Mouse (Mus musculus): Measurements from ENCODE around the gene Brsk2.
"Not testable (repeated sequence)": the region's sequence is repeated elsewhere in the genome, so short reads cannot be mapped to it uniquely, and the experiment has no call there.

Gene Brsk2

DNA sequence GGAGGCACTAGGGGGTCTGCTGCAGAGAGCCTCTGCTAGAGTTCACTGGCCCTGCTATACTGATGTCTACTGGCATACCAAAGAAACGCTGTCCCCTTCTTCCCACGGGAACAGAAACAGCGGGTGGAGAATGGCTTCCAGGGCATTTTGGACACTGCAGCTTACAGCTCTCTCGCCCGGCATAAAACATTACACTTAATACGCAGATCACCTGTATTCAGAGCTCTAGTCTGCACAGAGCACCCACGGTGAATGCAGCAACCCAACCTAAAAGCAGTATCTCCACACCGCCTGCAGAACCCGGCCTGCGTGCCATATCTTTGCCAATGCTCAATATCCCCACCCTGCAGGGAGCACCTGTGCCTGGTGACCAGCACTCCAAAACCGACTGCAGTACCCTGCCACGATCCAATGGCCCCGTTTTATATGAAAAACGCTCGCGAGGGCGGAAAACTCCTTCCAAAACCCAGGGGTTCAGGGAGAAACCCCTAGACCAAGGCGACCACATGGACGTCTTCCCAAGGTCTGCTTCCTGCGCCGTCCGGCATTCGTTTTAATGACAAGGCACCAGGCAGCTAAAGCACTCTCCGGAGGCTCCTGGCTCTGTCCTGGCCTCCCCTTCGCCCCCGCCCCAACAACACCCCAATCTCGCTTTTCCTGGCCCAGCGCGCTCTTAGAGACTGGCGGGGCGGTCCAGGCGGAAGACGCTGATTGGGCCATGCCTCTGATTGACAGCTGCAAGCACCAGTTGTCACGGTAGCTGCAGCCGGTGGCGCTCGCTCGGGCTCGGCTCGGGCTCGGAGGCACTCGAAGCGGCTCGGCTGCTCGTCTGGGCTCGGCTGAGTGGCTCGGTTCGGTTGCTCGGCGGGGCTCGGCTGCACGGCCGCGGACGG is at the start of gene Brsk2:
Gene Brsk2, plus strand, starts transcription at position 846 of the 893 bp plus-strand sequence.
- DNase-seq (ENCODE audit: low read depth, low spot score) = peak; percentile 86

DNA sequence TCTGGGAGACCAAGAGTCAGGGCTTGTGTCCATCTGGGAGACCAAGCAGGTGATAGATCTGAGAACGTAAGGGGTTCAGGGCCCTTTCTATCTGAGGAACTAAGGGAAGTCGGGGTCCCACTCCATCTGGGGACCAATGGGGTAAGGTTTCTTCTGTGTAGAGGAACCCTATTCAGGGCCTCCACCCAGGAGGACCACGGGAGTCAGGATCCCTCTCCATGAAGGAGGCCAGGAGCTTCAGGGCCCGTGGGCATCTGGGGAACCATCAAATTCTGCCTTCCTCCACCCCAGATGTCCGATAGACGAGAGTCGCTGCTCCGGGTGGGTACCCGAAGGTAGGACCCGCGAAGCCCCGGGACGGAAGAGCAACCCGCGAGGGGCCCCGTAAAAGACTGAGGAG is 47.7 kb upstream of the Brsk2 start:
- no peak for DNase-seq (ENCODE audit: low read depth, low spot score)

DNA sequence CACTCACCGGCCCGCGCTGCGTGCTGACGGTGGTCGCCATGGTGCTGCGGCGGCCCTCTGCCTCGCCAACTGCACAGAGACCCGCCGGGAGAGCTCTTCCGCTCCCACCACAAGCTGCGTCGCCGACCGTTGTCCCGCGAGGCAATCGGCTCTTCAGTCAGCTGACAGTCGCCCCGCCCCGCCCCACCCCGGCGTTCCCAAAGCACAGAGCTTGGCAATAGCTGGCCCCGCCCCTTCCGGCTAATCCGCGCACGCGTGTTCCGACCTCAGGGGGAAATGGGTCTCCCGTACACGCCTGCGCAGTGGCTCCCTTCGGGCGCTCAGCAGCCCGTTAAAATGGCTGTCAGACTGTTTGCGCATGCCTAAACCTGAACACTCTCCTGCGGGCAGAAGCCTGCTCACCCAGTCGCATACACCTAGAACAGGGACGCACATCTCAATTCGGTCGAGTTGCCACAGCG is 47.3 kb upstream of the Brsk2 start:
- peak; percentile 99 for DNase-seq (ENCODE audit: low read depth, low spot score)

- no peak for DNase-seq (ENCODE audit: low read depth, low spot score)
These were observed 46.8 kb upstream of the Brsk2 start for GRCm38 (mm10) chr7:141902791-141903190.

DNA sequence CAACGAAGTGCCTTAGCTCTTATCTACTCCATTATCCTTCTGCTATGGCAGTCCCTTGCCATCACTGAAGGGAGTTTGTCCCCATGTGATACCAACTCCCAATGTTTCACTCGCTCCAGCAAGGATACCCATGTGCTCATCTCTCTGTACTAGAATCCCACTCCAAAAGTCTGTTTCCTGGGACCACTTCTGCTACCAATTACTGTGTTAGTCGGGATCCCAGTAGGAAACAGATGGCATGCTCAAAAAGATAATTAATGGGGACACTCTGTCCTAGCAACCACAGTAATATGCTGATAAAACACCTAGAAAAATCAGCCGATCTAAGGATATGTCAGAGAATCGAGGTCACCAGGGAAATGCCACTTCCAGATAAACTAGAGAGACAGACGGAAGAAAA is 41.0 kb upstream of the Brsk2 start:
- no peak for DNase-seq (ENCODE audit: low read depth, low spot score)

GRCm38 (mm10) chr7:141911305-141911704 is 38.2 kb upstream of the Brsk2 start:
- no peak for DNase-seq (ENCODE audit: low read depth, low spot score)

DNA sequence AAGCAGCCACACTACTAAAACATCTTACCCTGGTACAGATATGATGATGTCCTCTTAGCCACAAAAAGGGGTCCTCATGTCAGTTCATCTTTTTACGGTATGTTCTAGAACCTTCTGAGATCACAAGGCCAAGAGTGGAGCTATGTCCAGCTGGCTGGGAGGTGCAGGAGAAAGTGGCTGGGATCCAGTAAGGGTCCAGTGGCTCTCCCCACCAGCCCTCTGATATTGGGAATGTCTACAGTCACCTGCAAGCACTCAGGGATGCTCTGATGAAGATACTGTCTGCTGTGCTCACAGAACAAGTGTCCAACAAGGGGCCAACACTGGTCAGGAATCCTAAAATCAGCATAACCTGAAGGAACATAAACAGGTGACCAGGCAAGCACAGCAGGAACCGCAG is 31.1 kb upstream of the Brsk2 start, which contains the start of gene Tollip:
Gene Tollip, minus strand, starts transcription at position 101 of the 400 bp plus-strand sequence.
- DNase-seq (ENCODE audit: low read depth, low spot score) = no peak

GRCm38 (mm10) chr7:141924121-141924520 is 25.4 kb upstream of the Brsk2 start:
- not testable (repeated sequence) for DNase-seq (ENCODE audit: low read depth, low spot score)

- DNase-seq (ENCODE audit: low read depth, low spot score) = peak; percentile 61
These were observed 24.6 kb upstream of the Brsk2 start for GRCm38 (mm10) chr7:141924917-141925316.

DNA sequence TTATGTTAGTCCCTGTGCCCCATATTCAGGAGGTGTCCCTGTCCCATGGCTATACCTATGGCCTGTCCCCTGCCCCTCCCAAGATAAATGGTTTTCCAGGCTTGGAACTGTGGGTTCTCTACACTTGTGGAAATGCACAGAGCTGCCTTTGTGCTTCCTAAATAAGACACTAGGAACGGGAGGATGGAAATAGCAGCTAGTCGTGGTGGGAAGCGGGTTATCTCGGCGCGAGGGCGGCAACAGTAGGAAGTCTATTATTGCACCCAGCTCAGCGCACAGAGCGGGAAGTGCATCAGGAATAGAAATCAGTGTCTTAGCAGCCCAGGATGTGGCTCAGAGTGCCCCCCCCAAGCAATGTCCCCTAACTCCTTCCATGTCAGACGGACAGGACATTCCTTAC is 20.9 kb upstream of the Brsk2 start:
- no peak for DNase-seq (ENCODE audit: low read depth, low spot score)

DNA sequence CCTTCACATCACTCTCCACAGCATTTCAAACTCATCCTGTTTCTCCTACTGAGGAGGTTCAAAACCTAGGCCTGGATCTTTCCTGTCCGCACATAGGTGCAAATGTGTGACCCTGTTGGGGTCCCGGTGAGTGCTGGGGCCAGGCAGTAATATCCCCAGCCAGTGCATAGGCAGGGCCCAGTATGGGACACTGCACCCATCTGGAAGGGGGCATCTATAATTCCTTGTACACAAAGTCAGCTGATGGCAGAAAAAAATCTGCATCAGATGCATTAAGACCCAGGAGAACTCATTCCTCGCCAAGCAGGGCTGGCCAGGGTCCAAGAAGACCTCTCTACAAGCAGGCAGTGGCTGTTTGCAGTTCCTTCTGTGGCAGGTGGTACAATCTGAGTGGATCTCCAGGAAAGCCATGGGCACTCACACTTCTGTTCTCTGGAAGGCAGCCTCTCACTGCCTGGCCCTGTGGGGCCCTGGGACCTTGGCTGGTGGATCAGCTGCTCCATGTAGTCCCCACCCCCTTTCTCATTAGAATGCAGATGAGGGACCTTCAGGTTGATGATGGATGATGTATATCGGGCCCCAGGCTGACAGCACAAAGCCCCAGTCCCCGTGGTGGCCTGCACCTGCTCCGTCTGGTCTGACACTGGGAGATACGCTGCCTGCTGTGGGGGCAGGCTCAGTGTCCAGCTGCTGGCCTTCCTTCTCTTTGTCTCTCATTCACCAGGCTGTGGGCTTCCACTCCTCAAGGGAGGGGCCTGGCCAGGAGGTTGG is 15.2 kb upstream of the Brsk2 start:
- no peak for DNase-seq (ENCODE audit: low read depth, low spot score)

GRCm38 (mm10) chr7:141934951-141935350 is 14.6 kb upstream of the Brsk2 start:
- DNase-seq (ENCODE audit: low read depth, low spot score) = no peak

DNA sequence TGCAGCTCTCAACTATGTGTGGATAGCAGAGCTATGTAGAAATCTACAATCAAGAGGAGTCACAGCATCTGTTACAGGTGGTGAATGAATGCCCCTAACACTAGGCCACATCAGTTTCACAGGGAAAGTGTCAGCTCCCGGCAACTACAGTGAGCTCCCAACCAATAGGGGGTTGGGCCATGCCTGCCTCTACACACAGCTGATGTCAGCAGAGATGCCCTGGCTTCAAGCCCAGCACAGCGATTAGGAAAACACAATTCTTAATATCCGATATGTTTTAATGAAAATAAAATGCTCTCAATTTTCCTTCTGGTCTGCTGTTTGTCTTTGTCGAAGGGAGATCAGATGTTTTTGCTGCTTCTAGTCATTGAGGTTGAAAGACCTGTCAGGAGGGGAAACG is 6.1 kb upstream of the Brsk2 start:
- no peak for DNase-seq (ENCODE audit: low read depth, low spot score)

GRCm38 (mm10) chr7:141945927-141946326 is 3.6 kb upstream of the Brsk2 start:
- DNase-seq (ENCODE audit: low read depth, low spot score) = no peak

GRCm38 (mm10) chr7:141947512-141947911 is 2.0 kb upstream of the Brsk2 start:
- DNase-seq (ENCODE audit: low read depth, low spot score) = no peak

- no peak for DNase-seq (ENCODE audit: low read depth, low spot score)
These were observed 1.5 kb upstream of the Brsk2 start for GRCm38 (mm10) chr7:141948045-141948444.

- no peak for DNase-seq (ENCODE audit: low read depth, low spot score)
These were observed 200 bp downstream of the Brsk2 start for GRCm38 (mm10) chr7:141949799-141950103.

GRCm38 (mm10) chr7:141950104-141951013 is 808 bp downstream of the Brsk2 start:
- DNase-seq (ENCODE audit: low read depth, low spot score) = no peak

DNA sequence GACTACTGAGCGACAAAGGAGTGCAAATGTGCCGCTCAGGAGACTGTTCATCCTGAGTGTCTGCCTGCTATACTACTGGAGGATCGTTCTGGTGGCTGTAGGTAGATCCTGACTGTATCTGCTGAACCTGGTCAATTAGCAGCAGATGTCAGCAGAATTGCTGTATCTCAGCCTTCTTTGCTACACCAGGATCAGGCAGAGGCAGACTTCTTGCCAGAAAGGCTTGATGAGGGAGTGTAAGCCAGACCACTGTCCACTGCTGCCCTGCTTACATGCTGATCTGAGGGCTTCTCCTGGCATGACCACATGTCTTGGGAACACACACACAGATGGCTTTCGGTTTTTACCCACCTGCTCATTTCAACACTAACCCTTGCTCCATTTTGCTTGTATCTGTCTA is 2.3 kb downstream of the Brsk2 start:
- no peak for DNase-seq (ENCODE audit: low read depth, low spot score)

GRCm38 (mm10) chr7:141952920-141953319 is 3.4 kb downstream of the Brsk2 start:
- no peak for DNase-seq (ENCODE audit: low read depth, low spot score)

DNA sequence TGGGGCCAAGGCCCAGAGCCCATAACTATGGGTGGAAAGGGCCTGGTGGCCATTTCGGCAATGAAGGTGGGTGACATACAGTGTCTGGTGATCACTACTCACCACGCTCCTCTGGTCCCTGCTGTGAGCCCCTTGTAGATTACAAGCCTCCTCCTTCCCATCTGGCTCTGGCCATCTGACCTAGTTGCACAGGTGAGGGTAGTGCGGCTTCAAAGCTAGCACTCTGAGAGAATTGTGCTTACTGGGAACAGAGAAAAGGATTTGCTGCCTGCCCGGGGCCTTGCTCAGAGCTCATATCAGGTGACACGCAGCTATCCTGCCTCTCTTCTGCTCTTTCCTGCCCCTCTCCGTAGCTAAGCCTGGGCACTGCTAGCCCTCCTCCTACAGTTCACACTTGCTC is 4.1 kb downstream of the Brsk2 start:
- no peak for DNase-seq (ENCODE audit: low read depth, low spot score)
